28 mouse cellular contexts compared by ENCODE assay signal in the genomic region with DNA sequence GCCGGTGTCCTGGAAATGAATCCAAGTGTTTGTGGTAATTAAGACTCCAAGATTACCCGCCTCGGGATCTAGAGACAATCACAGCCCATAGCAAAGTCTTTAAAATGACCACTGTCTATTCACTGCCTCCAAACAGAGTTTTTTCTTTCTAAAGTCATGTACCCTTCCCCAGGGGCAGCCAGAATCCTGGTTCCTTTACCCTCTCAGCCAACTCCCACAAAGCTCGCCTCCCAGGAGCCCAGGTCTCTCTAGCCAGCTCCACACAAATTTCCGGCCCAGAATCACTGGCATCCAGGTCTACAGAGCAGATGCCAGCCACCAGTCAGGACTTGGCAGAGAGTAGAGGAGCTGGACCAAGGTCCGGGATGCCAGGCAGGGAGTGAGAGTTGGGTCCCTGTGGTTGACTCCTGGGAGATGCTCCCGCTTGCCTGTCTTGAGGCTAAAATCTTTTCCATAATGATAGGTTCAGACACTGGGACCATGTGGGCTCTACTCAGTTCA. TPM values are rescaled to one million over a fixed set of nuclear protein-coding genes. Genes with fewer than 3 reads are reported as not detected.
DNase-seq lines count a peak whose midpoint lies in the region; ATAC-seq lines count a peak whose summit lies in the region.
"Had no signal": no experiment of that assay in that cellular context is flagged by ENCODE, and none has a peak within 500 bp of the region (broad histone marks: within the 10 kb centered on the region; RNA-seq: fewer than 3 reads in every experiment).

No protein-coding gene starts in this region.

- no peak for ATAC-seq in midbrain, embryonic 11.5 days (ENCODE audit: low FRiP score)
- no peak for ATAC-seq in limb, embryonic 11.5 days (ENCODE audit: insufficient number of reproducible peaks, low FRiP score, low TSS enrichment, low read depth)
- ATAC-seq: forebrain, embryonic 14.5 days had no signal

- H3K36me3 ChIP-seq in midbrain, embryonic 11.5 days (ENCODE audit: control insufficient read depth, insufficient read depth, low read length), result no peaks in the 10 kb centered on the region
- no peaks in the 10 kb centered on the region for H3K36me3 ChIP-seq in midbrain, embryonic 10.5 days
- no peaks in the 10 kb centered on the region for H3K36me3 ChIP-seq in limb, embryonic 11.5 days (ENCODE audit: control insufficient read depth, insufficient read depth, low read length)
- H3K36me3 ChIP-seq: embryonic facial prominence, embryonic 15.5 days; heart, embryonic 13.5 days had no signal

- no peak overlapping the region for H3K27ac ChIP-seq in midbrain, embryonic 11.5 days (ENCODE audit: low read depth, low read length)
- no peak overlapping the region for H3K27ac ChIP-seq in midbrain, embryonic 10.5 days (replicated peaks)
- no peak overlapping the region for H3K27ac ChIP-seq in limb, embryonic 11.5 days (replicated peaks; ENCODE audit: low read depth, low read length)
- H3K27ac ChIP-seq: embryonic facial prominence, embryonic 15.5 days; heart, adult 2 months; heart, embryonic 13.5 days; layer of hippocampus, adult 2 months; macrophage had no signal

- H3K9me3 ChIP-seq in midbrain, embryonic 11.5 days (ENCODE audit: control insufficient read depth, low read length), result no peaks in the 10 kb centered on the region
- H3K9me3 ChIP-seq in midbrain, embryonic 10.5 days (replicated peaks), result no peaks in the 10 kb centered on the region
- H3K9me3 ChIP-seq in limb, embryonic 11.5 days (ENCODE audit: control insufficient read depth, low read length), result no peaks in the 10 kb centered on the region
- H3K9me3 ChIP-seq: embryonic facial prominence, embryonic 15.5 days; heart, embryonic 13.5 days had no signal

- peaks cover 67% of the 10 kb centered on the region for H3K27me3 ChIP-seq in midbrain, embryonic 11.5 days (ENCODE audit: control insufficient read depth, insufficient read depth, low read length)
- peaks cover 94% of the 10 kb centered on the region for H3K27me3 ChIP-seq in midbrain, embryonic 10.5 days (ENCODE audit: low read depth, poor library complexity, severe bottlenecking)
- peaks cover 77% of the 10 kb centered on the region for H3K27me3 ChIP-seq in limb, embryonic 11.5 days (ENCODE audit: control insufficient read depth, insufficient read depth, low read length)

- no peak overlapping the region for H3K4me2 ChIP-seq in midbrain, embryonic 11.5 days
- H3K4me2 ChIP-seq in limb, embryonic 11.5 days (ENCODE audit: low read depth, severe bottlenecking), result no peak overlapping the region
- H3K4me2 ChIP-seq: embryonic facial prominence, embryonic 15.5 days; heart, embryonic 13.5 days had no signal

- H3K9ac ChIP-seq in midbrain, embryonic 11.5 days (ENCODE audit: low read length), result no peak overlapping the region
- H3K9ac ChIP-seq in limb, embryonic 11.5 days (ENCODE audit: low read length), result no peak overlapping the region
- H3K9ac ChIP-seq: embryonic facial prominence, embryonic 15.5 days; heart, embryonic 13.5 days had no signal

- H3K4me3 ChIP-seq in midbrain, embryonic 11.5 days (ENCODE audit: low read depth, low read length), result no peak overlapping the region
- no peak overlapping the region for H3K4me3 ChIP-seq in midbrain, embryonic 10.5 days
- H3K4me3 ChIP-seq in limb, embryonic 11.5 days (ENCODE audit: low read depth, low read length), result no peak overlapping the region
- H3K4me3 ChIP-seq: embryonic facial prominence, embryonic 15.5 days; heart, adult 2 months; heart, embryonic 13.5 days; layer of hippocampus, adult 2 months had no signal

- DNase-seq in midbrain, embryonic 11.5 days (ENCODE audit: low spot score, missing footprints), result peak; percentile 90
- DNase-seq in midbrain, embryonic 10.5 days (ENCODE audit: low spot score), result no peak
- peak; percentile 57 for DNase-seq in kidney, adult 9 months
- DNase-seq in limb, embryonic 11.5 days (ENCODE audit: low spot score), result peak; percentile 32
- DNase-seq in gastrocnemius, postnatal 10 days, result no peak
- no peak for DNase-seq in retina, postnatal 1 day
- no peak for DNase-seq in right cerebral cortex, postnatal 25 days
- no peak for DNase-seq in cerebellum, postnatal 14 days
- DNase-seq: adrenal gland, postnatal 36 days; cerebellum, adult 9-10 months; gastrocnemius, postnatal 36 days; heart, adult 2 months; heart, postnatal 14 days; left cerebral cortex, postnatal 4 days; right cerebral cortex, postnatal 4 days; thymus, adult 2 months; thymus, postnatal 4 days had no signal

- H3K4me1 ChIP-seq in midbrain, embryonic 11.5 days (ENCODE audit: control insufficient read depth, insufficient read depth, low read length), result peaks cover 10% of the 10 kb centered on the region
- H3K4me1 ChIP-seq in midbrain, embryonic 10.5 days, result peaks cover 31% of the 10 kb centered on the region
- no peaks in the 10 kb centered on the region for H3K4me1 ChIP-seq in limb, embryonic 11.5 days (ENCODE audit: control insufficient read depth, insufficient read depth, low read length)

- 75% methylated on average over 7 of the region's 7 CpGs for WGBS in midbrain, embryonic 11.5 days
- WGBS in midbrain, embryonic 10.5 days, result 62% methylated on average over 7 of the region's 7 CpGs
- WGBS in limb, embryonic 11.5 days, result 34% methylated on average over 7 of the region's 7 CpGs

RNA-seq across cellular contexts. Expression of a gene that starts 6.3 kb away (rescaled TPM):
- 0.34 and 0.57 TPM in 2 replicates for polyA plus RNA-seq in midbrain, embryonic 11.5 days (2014; fragmentation: Nextera tagmentation; extraction: Ambion mirVana)
- 0.60 and 1.1 TPM in 2 replicates for polyA plus RNA-seq in midbrain, embryonic 10.5 days (2016; fragmentation: Nextera tagmentation; extraction: Ambion mirVana)
- polyA plus RNA-seq in limb, embryonic 11.5 days (2014; fragmentation: Nextera tagmentation; extraction: Ambion mirVana), result 0.08 and 0.14 TPM in 2 replicates
- total RNA-seq in gastrocnemius, postnatal 10 days (2021), result not detected
- total RNA-seq: adrenal gland, postnatal 36 days; common myeloid progenitor, adult 5-6 weeks; ES-E14; gastrocnemius, postnatal 36 days; heart, adult 2 months; heart, postnatal 14 days; liver, adult 2 months had no signal
- polyA plus RNA-seq: heart, adult 2 months; heart, embryonic 13.5 days; liver, adult 2 months; liver, embryonic 16.5 days; lung, embryonic 16.5 days; macrophage; stomach, embryonic 16.5 days had no signal

Comparison
In these comparisons a context has a peak if more than half of its experiments do, and no peak if none do; other contexts are left out.
1. DNase-seq: peak in midbrain, embryonic 11.5 days (single experiment), kidney, adult 9 months (single experiment) and limb, embryonic 11.5 days (single experiment); none in midbrain, embryonic 10.5 days (single experiment), gastrocnemius, postnatal 10 days (single experiment), retina, postnatal 1 day (single experiment), right cerebral cortex, postnatal 25 days (single experiment) and cerebellum, postnatal 14 days (0 of 2).